Mouse (Mus musculus) effector memory CD4-positive, alpha-beta T cell, adult 7 months (primary cell): ENCODE measurements around the gene Coro7. TPM values are rescaled to one million over a fixed set of nuclear protein-coding genes. Genes with fewer than 3 reads are reported as not detected.

Source experiments
- polyA plus RNA-seq: library from polyadenylated mRNA; unstranded; fragments of 100-300 nt; shearing (Covaris generic); gene quantifications from one replicate; pipeline ENCODE4 v1.2.1, GENCODE M21; 2017

Gene Coro7
- polyA plus RNA-seq = 125 TPM

GRCm38 (mm10) chr16:4679121-4680018, at the start of gene Coro7:
Gene Coro7 (minus strand): TSS chr16:4679777.

DNA sequence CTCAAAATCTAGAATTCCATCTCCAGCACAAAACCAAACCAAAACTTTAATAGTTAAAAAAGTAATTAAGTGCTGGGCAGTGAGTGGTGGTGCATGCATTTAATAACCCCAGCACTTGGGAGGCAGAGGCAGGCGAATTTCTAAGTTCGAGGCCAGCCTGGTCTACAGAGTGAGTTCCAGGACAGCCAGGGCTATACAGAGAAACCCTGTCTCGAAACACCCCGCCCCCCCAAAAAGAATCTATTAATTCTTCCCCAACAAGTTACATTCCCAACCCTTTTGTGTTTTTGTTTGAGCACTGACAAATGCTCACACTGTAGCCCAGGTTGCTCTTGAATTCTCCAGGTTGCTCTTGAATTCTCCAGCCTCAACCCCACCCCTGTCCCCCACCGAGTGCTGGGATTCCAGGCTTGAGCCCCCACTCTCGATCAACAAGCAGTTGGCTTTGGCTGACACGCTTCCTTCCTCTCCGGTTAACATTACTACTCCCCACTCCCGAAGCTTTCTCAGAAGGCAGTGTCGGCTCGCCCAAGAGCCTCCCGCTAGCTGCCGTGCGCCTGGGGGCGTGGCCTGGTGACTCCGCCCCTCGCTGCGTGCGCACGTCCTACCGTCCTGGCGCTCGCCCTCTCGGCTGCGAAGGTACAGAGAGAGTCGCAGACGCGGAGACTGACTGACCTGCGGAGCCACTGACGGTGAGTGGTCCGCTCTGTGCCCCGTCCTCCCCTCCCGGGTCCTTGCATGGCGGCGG, 46.4 kb upstream of the Coro7 start, which contains the start of gene Hmox2:
TSS of gene Hmox2 (plus strand) at position 582 of the 748 bp plus-strand sequence.

DNA sequence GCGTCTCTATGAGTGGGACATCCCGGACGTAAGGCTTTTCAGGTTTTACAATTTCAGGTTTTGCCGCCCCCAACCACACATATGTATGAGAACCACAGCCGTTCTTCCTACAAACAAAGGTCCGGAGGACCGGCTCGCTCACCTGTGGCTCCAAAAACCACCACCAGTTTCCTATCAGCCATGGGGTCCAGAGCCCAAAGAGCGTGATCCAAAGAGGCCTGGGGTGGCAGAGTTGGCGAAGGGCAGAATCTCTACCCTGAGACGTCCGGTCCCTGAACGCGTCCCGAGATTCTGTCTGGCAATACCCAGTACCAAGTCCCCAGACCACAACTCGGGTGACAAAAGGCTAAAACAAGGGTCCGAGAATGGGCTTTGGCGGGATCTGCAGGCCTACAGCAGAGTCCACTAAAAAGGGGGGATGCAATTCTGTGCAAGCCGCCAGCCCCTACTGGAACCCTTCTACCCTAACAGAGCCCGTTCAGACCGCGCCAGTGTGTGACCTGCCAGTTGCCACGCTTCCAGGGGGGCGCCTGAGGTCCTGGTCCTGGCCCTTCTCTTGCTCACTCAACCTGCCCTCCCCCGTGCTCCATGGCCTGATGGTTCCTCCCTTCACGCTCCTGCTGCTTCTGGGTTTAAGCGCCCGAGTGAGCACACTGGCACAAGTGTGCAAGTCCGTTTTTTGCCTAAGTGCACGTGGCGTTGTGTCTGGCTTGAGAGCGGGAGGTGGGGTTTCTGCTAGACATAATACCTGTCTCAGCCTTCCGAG, 39.4 kb upstream of the Coro7 start, which contains the start of gene Nmral1:
TSS of gene Nmral1 (minus strand) at position 604 of the 766 bp plus-strand sequence.

GRCm38 (mm10) chr16:4639831-4640237, 39.7 kb downstream of the Coro7 start, which contains the start of the genes Vasn and Dnaja3:
Gene Vasn (plus strand): TSS chr16:4639941.
Gene Dnaja3 (plus strand): TSS chr16:4639989.

GRCm38 (mm10) chr16:4624481-4625110, 55.0 kb downstream of the Coro7 start, which contains the start of gene Pam16:
Gene Pam16 (minus strand): TSS chr16:4624988.

GRCm38 (mm10) chr16:4593971-4594813, 85.4 kb downstream of the Coro7 start, which contains the start of gene Glis2:
Gene Glis2 (plus strand): TSS chr16:4594713.

Other genes starting within 250 kb of the Coro7 start
- gene Srl, start 138.0 kb downstream of the Coro7 start, polyA plus RNA-seq = not detected
- gene Tfap4, start 119.9 kb downstream of the Coro7 start, polyA plus RNA-seq = 0.95 TPM
- gene Glis2, start 85.1 kb downstream of the Coro7 start, polyA plus RNA-seq = 1.0 TPM
- 7.0 TPM for gene Pam16, start 54.8 kb downstream of the Coro7 start, polyA plus RNA-seq
- 0.87 TPM for gene Vasn, start 39.8 kb downstream of the Coro7 start, polyA plus RNA-seq
- gene Dnaja3, start 39.8 kb downstream of the Coro7 start, polyA plus RNA-seq = 38.2 TPM
- gene Nmral1, start 39.6 kb upstream of the Coro7 start, polyA plus RNA-seq = 2.2 TPM
- gene Hmox2, start 46.6 kb upstream of the Coro7 start, polyA plus RNA-seq = 57.2 TPM
- gene Cdip1, start 110.5 kb upstream of the Coro7 start, polyA plus RNA-seq = 47.7 TPM
- gene 4930562C15Rik, start 155.6 kb upstream of the Coro7 start, polyA plus RNA-seq = 0.29 TPM
- gene Ubald1, start 200.5 kb upstream of the Coro7 start, polyA plus RNA-seq = 78.3 TPM
- 49.6 TPM for gene Mgrn1, start 206.5 kb upstream of the Coro7 start, polyA plus RNA-seq